In the genomic region with DNA sequence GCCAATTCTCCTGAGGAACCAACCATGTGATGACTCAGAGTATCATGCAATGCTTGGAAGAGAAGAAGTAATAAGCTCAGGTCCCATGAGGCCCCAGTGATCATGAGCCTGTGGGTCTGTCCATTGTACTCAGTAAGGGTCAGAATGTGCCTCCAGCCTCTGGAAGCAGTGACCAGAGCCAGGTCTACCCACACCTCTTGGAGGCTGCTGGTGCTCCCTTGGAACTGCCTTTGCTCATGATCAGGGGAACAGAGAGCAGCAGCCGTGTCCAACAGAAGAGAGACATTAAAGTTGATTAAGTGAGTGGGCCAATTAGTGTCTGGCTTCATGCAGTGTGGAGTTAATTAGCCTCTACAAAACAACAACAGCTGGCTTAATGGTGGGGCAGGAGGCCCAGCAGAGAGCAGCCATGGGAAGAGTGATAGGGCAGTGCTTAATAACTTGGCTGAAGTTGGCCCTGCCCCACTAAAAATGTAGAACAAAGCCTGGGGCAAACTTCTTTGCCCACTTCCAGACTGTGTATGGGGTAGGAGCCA, we compare ENCODE assay signal across 9 mouse cellular contexts. TPM values are rescaled to one million over a fixed set of nuclear protein-coding genes. Genes with fewer than 3 reads are reported as not detected.
DNase-seq lines count a peak whose midpoint lies in the region; ATAC-seq and TF ChIP-seq lines count a peak whose summit lies in the region.
"Had no signal": no experiment of that assay in that cellular context is flagged by ENCODE, and none has a peak within 500 bp of the region (broad histone marks: within the 10 kb centered on the region; RNA-seq: fewer than 3 reads in every experiment).

No protein-coding gene starts in this region.

- H3K4me1 ChIP-seq in hindbrain, embryonic 12.5 days, result peaks cover 14% of the 10 kb centered on the region
- no peaks in the 10 kb centered on the region for H3K4me1 ChIP-seq in hindbrain, embryonic 11.5 days (replicated peaks; ENCODE audit: control insufficient read depth, insufficient read depth, low read length)
- H3K4me1 ChIP-seq in limb, embryonic 13.5 days, result peaks cover 37% of the 10 kb centered on the region
- H3K4me1 ChIP-seq: heart, embryonic 13.5 days had no signal

- DNase-seq in hindbrain, embryonic 11.5 days (ENCODE audit: low spot score), result no peak
- DNase-seq in Muller cell, postnatal 12 days (ENCODE audit: inconsistent ontology term), result peak; percentile 35
- DNase-seq in gastrocnemius, adult 2 months, result peak; percentile 79
- no peak for DNase-seq in cerebellum, adult 18-20 months
- DNase-seq in yolk sac, embryonic 10.5 days (ENCODE audit: low spot score), result no peak
- DNase-seq in cerebellum, adult 9-10 months, result no peak

- peak; percentile 66 for ATAC-seq in hindbrain, embryonic 12.5 days (ENCODE audit: low FRiP score)
- ATAC-seq in hindbrain, embryonic 11.5 days (ENCODE audit: low FRiP score), result no peak
- ATAC-seq in limb, embryonic 13.5 days (ENCODE audit: low FRiP score, low read depth), result peak; percentile 72

- H3K27ac ChIP-seq in hindbrain, embryonic 12.5 days, result no peak overlapping the region
- H3K27ac ChIP-seq in hindbrain, embryonic 11.5 days (ENCODE audit: low read depth, low read length), result no peak overlapping the region
- peak overlapping the region; percentile 62 for H3K27ac ChIP-seq in gastrocnemius, adult 2 months
- H3K27ac ChIP-seq in limb, embryonic 13.5 days, result no peak overlapping the region
- H3K27ac ChIP-seq: heart, embryonic 13.5 days had no signal

- no peak overlapping the region for H3K4me2 ChIP-seq in hindbrain, embryonic 12.5 days (replicated peaks)
- H3K4me2 ChIP-seq in hindbrain, embryonic 11.5 days (replicated peaks; ENCODE audit: low read depth, low read length), result no peak overlapping the region
- H3K4me2 ChIP-seq in limb, embryonic 13.5 days (replicated peaks), result no peak overlapping the region
- H3K4me2 ChIP-seq: heart, embryonic 13.5 days had no signal

- no peaks in the 10 kb centered on the region for H3K9me3 ChIP-seq in hindbrain, embryonic 12.5 days (replicated peaks)
- no peaks in the 10 kb centered on the region for H3K9me3 ChIP-seq in hindbrain, embryonic 11.5 days (ENCODE audit: control insufficient read depth, low read length)
- H3K9me3 ChIP-seq in limb, embryonic 13.5 days, result no peaks in the 10 kb centered on the region
- H3K9me3 ChIP-seq: heart, embryonic 13.5 days had no signal

- H3K36me3 ChIP-seq in hindbrain, embryonic 12.5 days, result no peaks in the 10 kb centered on the region
- H3K36me3 ChIP-seq in hindbrain, embryonic 11.5 days (ENCODE audit: control insufficient read depth, insufficient read depth, low read length), result no peaks in the 10 kb centered on the region
- H3K36me3 ChIP-seq in limb, embryonic 13.5 days, result no peaks in the 10 kb centered on the region
- H3K36me3 ChIP-seq: heart, embryonic 13.5 days had no signal

- no peak overlapping the region for H3K9ac ChIP-seq in hindbrain, embryonic 12.5 days
- H3K9ac ChIP-seq in hindbrain, embryonic 11.5 days (ENCODE audit: low read depth, low read length), result no peak overlapping the region
- no peak overlapping the region for H3K9ac ChIP-seq in limb, embryonic 13.5 days
- H3K9ac ChIP-seq: heart, embryonic 13.5 days had no signal

- intact Hi-C loops in gastrocnemius, adult 2 months (cut with DNase I), result no loop called here

- H3K27me3 ChIP-seq in hindbrain, embryonic 12.5 days, result no peaks in the 10 kb centered on the region
- H3K27me3 ChIP-seq in hindbrain, embryonic 11.5 days (ENCODE audit: control insufficient read depth, insufficient read depth, low read length), result no peaks in the 10 kb centered on the region
- H3K27me3 ChIP-seq in limb, embryonic 13.5 days, result peaks cover 6% of the 10 kb centered on the region
- H3K27me3 ChIP-seq: heart, embryonic 13.5 days had no signal

- no peak overlapping the region for H3K4me3 ChIP-seq in hindbrain, embryonic 12.5 days
- no peak overlapping the region for H3K4me3 ChIP-seq in hindbrain, embryonic 11.5 days (ENCODE audit: low read depth, low read length)
- no peak overlapping the region for H3K4me3 ChIP-seq in gastrocnemius, adult 2 months
- H3K4me3 ChIP-seq in limb, embryonic 13.5 days, result no peak overlapping the region
- H3K4me3 ChIP-seq: heart, embryonic 13.5 days had no signal

- WGBS in hindbrain, embryonic 12.5 days, result 43% methylated on average over 1 of the region's 1 CpGs
- 70% methylated on average over 1 of the region's 1 CpGs for WGBS in hindbrain, embryonic 11.5 days
- 5% methylated on average over 1 of the region's 1 CpGs for WGBS in limb, embryonic 13.5 days

- TF ChIP-seq CTCF in gastrocnemius, adult 2 months (IDR thresholded peaks at IDR 0.05), result no peak

RNA-seq across cellular contexts. Expression of gene Lmo2, which starts 30.1 kb away (rescaled TPM):
- 25.6 and 27.2 TPM in 2 replicates for polyA plus RNA-seq in hindbrain, embryonic 12.5 days (2016; fragmentation: Nextera tagmentation; extraction: Ambion mirVana)
- 21.3 and 23.9 TPM in 2 replicates for polyA plus RNA-seq in hindbrain, embryonic 11.5 days (2014; fragmentation: Nextera tagmentation; extraction: Ambion mirVana)
- total RNA-seq in gastrocnemius, adult 2 months (2021), result 1 to 10 TPM; 4.1 to 7.0 TPM
- 14.0 and 14.5 TPM in 2 replicates for polyA plus RNA-seq in limb, embryonic 13.5 days (2015; fragmentation: Nextera tagmentation; extraction: Ambion mirVana)

Comparison
In these comparisons a context has a peak if more than half of its experiments do, and no peak if none do; other contexts are left out.
1. DNase-seq: peak in Muller cell, postnatal 12 days (single experiment) and gastrocnemius, adult 2 months (single experiment); none in hindbrain, embryonic 11.5 days (single experiment), cerebellum, adult 18-20 months (0 of 2), yolk sac, embryonic 10.5 days (single experiment) and cerebellum, adult 9-10 months (single experiment).